Mouse (Mus musculus): ENCODE results near the gene Mindy4b-ps. TPM values are rescaled to one million over a fixed set of nuclear protein-coding genes. Genes with fewer than 3 reads are reported as not detected.
"Not testable (repeated sequence)": the region's sequence is repeated elsewhere in the genome, so short reads cannot be mapped to it uniquely, and the experiment has no call there.

The Mindy4b-ps gene
- total RNA-seq (2017), result not detected in 2 replicates

GRCm38 (mm10) chr3:58822211-58822610 lies at the start of gene Mindy4b-ps:
TSS of gene Mindy4b-ps (minus strand) at chr3:58822311.
- no peak for ATAC-seq (replicated peaks in 1 of 2; ENCODE audit: insufficient read depth in 1 of 2, low FRiP score in 2 of 2, low TSS enrichment in 1 of 2, low read depth in 1 of 2, poor library complexity in 2 of 2, severe bottlenecking in 2 of 2)

GRCm38 (mm10) chr3:58871882-58872281 lies 49.8 kb upstream of the Mindy4b-ps start:
- not testable (repeated sequence) for ATAC-seq (replicated peaks in 1 of 2; ENCODE audit: insufficient read depth in 1 of 2, low FRiP score in 2 of 2, low TSS enrichment in 1 of 2, low read depth in 1 of 2, poor library complexity in 2 of 2, severe bottlenecking in 2 of 2)

GRCm38 (mm10) chr3:58865690-58866089 lies 43.6 kb upstream of the Mindy4b-ps start:
- no peak for ATAC-seq (replicated peaks in 1 of 2; ENCODE audit: insufficient read depth in 1 of 2, low FRiP score in 2 of 2, low TSS enrichment in 1 of 2, low read depth in 1 of 2, poor library complexity in 2 of 2, severe bottlenecking in 2 of 2)

GRCm38 (mm10) chr3:58862976-58863375 lies 40.9 kb upstream of the Mindy4b-ps start:
- ATAC-seq (replicated peaks in 1 of 2; ENCODE audit: insufficient read depth in 1 of 2, low FRiP score in 2 of 2, low TSS enrichment in 1 of 2, low read depth in 1 of 2, poor library complexity in 2 of 2, severe bottlenecking in 2 of 2), result no peak

GRCm38 (mm10) chr3:58843415-58843814 lies 21.3 kb upstream of the Mindy4b-ps start:
- peak; percentile 87 to 89 for ATAC-seq (replicated peaks in 1 of 2; ENCODE audit: insufficient read depth in 1 of 2, low FRiP score in 2 of 2, low TSS enrichment in 1 of 2, low read depth in 1 of 2, poor library complexity in 2 of 2, severe bottlenecking in 2 of 2)

GRCm38 (mm10) chr3:58833442-58834160 lies 11.5 kb upstream of the Mindy4b-ps start:
- ATAC-seq (replicated peaks in 1 of 2; ENCODE audit: insufficient read depth in 1 of 2, low FRiP score in 2 of 2, low TSS enrichment in 1 of 2, low read depth in 1 of 2, poor library complexity in 2 of 2, severe bottlenecking in 2 of 2), result no peak

GRCm38 (mm10) chr3:58832888-58833287 lies 10.8 kb upstream of the Mindy4b-ps start:
- ATAC-seq (replicated peaks in 1 of 2; ENCODE audit: insufficient read depth in 1 of 2, low FRiP score in 2 of 2, low TSS enrichment in 1 of 2, low read depth in 1 of 2, poor library complexity in 2 of 2, severe bottlenecking in 2 of 2), result no peak

GRCm38 (mm10) chr3:58831586-58831985 lies 9.5 kb upstream of the Mindy4b-ps start:
- ATAC-seq (replicated peaks in 1 of 2; ENCODE audit: insufficient read depth in 1 of 2, low FRiP score in 2 of 2, low TSS enrichment in 1 of 2, low read depth in 1 of 2, poor library complexity in 2 of 2, severe bottlenecking in 2 of 2), result no peak

GRCm38 (mm10) chr3:58829926-58830325 lies 7.8 kb upstream of the Mindy4b-ps start:
- no peak for ATAC-seq (replicated peaks in 1 of 2; ENCODE audit: insufficient read depth in 1 of 2, low FRiP score in 2 of 2, low TSS enrichment in 1 of 2, low read depth in 1 of 2, poor library complexity in 2 of 2, severe bottlenecking in 2 of 2)

- no peak for ATAC-seq (replicated peaks in 1 of 2; ENCODE audit: insufficient read depth in 1 of 2, low FRiP score in 2 of 2, low TSS enrichment in 1 of 2, low read depth in 1 of 2, poor library complexity in 2 of 2, severe bottlenecking in 2 of 2)
Observed at GRCm38 (mm10) chr3:58828366-58829153, 6.4 kb upstream of the Mindy4b-ps start.

GRCm38 (mm10) chr3:58826266-58826665 lies 4.2 kb upstream of the Mindy4b-ps start:
- no peak for ATAC-seq (replicated peaks in 1 of 2; ENCODE audit: insufficient read depth in 1 of 2, low FRiP score in 2 of 2, low TSS enrichment in 1 of 2, low read depth in 1 of 2, poor library complexity in 2 of 2, severe bottlenecking in 2 of 2)

GRCm38 (mm10) chr3:58817337-58817736 lies 4.8 kb downstream of the Mindy4b-ps start:
- no peak for ATAC-seq (replicated peaks in 1 of 2; ENCODE audit: insufficient read depth in 1 of 2, low FRiP score in 2 of 2, low TSS enrichment in 1 of 2, low read depth in 1 of 2, poor library complexity in 2 of 2, severe bottlenecking in 2 of 2)

- ATAC-seq (replicated peaks in 1 of 2; ENCODE audit: insufficient read depth in 1 of 2, low FRiP score in 2 of 2, low TSS enrichment in 1 of 2, low read depth in 1 of 2, poor library complexity in 2 of 2, severe bottlenecking in 2 of 2), result no peak
Observed at GRCm38 (mm10) chr3:58814191-58814590, 7.9 kb downstream of the Mindy4b-ps start.

- no peak for ATAC-seq (replicated peaks in 1 of 2; ENCODE audit: insufficient read depth in 1 of 2, low FRiP score in 2 of 2, low TSS enrichment in 1 of 2, low read depth in 1 of 2, poor library complexity in 2 of 2, severe bottlenecking in 2 of 2)
Observed at GRCm38 (mm10) chr3:58810353-58810752, 11.8 kb downstream of the Mindy4b-ps start.

- ATAC-seq (replicated peaks in 1 of 2; ENCODE audit: insufficient read depth in 1 of 2, low FRiP score in 2 of 2, low TSS enrichment in 1 of 2, low read depth in 1 of 2, poor library complexity in 2 of 2, severe bottlenecking in 2 of 2), result no peak
Observed at GRCm38 (mm10) chr3:58809111-58809915, 12.8 kb downstream of the Mindy4b-ps start.

GRCm38 (mm10) chr3:58808636-58809035 lies 13.5 kb downstream of the Mindy4b-ps start:
- no peak for ATAC-seq (replicated peaks in 1 of 2; ENCODE audit: insufficient read depth in 1 of 2, low FRiP score in 2 of 2, low TSS enrichment in 1 of 2, low read depth in 1 of 2, poor library complexity in 2 of 2, severe bottlenecking in 2 of 2)

GRCm38 (mm10) chr3:58804745-58805144 lies 17.4 kb downstream of the Mindy4b-ps start:
- no peak for ATAC-seq (replicated peaks in 1 of 2; ENCODE audit: insufficient read depth in 1 of 2, low FRiP score in 2 of 2, low TSS enrichment in 1 of 2, low read depth in 1 of 2, poor library complexity in 2 of 2, severe bottlenecking in 2 of 2)

GRCm38 (mm10) chr3:58798676-58799075 lies 23.4 kb downstream of the Mindy4b-ps start:
- no peak for ATAC-seq (replicated peaks in 1 of 2; ENCODE audit: insufficient read depth in 1 of 2, low FRiP score in 2 of 2, low TSS enrichment in 1 of 2, low read depth in 1 of 2, poor library complexity in 2 of 2, severe bottlenecking in 2 of 2)
